Mouse (Mus musculus): ENCODE measurements at regions not wholly inside any gene's neighbourhood (a gene's known extent, or its start where the extent isn't known, plus 50 kb on each side); places are given as distances from the start of the nearest gene placed in this dataset.
A peak's percentile ranks its signal among the peaks of the same experiment; 100 is the strongest.

DNA sequence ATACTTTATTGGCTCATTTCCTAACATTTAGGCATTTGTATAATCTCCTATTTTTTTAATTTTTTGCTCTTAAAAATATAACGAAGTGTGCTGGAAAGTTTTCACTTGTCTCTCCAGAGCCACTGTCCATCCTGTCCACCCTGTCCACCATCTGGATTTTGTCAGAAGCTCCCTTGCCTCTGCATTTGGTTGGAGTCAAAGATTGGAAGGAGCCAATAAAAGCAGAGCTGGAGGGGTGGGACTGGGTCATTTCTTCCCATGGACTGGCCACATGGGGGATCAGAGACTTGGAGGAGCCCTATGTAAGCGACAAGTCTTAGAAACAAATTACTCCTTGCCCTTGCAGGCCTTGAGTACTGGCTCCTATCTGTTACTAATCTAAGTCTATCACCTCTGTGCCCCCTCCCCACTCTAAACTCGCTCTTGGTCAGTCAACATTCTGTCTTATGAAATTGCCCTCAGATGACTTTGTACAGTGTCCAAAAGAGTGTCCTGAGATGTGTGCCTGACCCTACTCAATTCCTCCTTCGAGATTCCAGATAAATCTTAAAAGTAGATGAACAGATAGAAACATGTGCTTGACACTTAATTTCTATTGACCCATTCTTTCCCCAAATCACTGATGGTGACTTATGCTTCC lies 303.3 kb downstream of the Nuak1 start:
- Histone ChIP-seq H3K4me1 (no peaks in the 10 kb centered on the region), H3K4me2 (replicated peaks) (no peak overlapping the region), H3K4me3 (no peak overlapping the region), H3K27ac (no peak overlapping the region), H3K36me3 (no peaks in the 10 kb centered on the region), H3K9ac (no peak overlapping the region), H3K9me3 (replicated peaks) (no peaks in the 10 kb centered on the region), H3K27me3 (no peaks in the 10 kb centered on the region)
- WGBS: 84% methylated on average over 4 of the region's 4 CpGs
- ATAC-seq (ENCODE audit: low FRiP score): no peak

DNA sequence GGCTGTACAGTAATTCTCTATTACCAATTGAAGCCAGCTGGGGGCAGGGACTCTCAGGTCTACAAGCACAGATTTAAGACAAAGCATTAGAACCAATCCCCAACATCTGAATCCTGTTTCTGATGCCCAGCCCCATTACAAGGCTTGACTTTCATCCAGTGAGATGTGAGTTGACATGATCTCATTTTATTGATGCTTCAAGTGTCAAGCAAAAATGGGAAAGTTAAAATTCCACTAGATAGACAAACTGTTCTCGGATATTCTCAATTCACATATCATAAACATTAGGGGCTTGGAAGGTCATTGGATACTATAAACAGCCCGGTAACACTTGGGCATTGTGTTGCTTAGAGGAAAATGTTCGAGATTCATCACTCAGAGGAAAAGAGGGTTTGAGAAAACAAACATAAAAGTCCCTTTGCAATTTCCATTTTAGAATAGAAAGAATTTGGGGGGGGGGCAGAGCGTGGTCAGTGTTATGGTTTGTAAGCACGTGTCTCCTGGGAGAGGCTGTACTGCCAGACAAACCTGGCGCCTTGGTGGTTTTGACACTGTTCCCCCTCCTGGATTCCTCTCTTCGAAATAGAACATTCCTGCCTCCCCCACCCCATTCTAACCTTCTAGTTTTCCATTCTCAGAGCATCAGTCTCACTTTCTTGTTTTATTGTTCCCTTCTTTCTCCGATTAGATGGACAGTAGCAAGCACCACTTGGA lies 297.5 kb downstream of the Nuak1 start:
- no peak overlapping the region for H3K27ac ChIP-seq
- no peaks in the 10 kb centered on the region for H3K9me3 ChIP-seq (replicated peaks)
- ATAC-seq (ENCODE audit: low FRiP score): no peak
- H3K36me3 ChIP-seq: no peaks in the 10 kb centered on the region
- H3K4me1 ChIP-seq: 0 out of 2 replicates have a peak, but pooled peaks cover 4% of the 10 kb centered on the region
- H3K27me3 ChIP-seq: no peaks in the 10 kb centered on the region
- 73% methylated on average over 8 of the region's 8 CpGs for WGBS
- no peak overlapping the region for H3K4me3 ChIP-seq
- H3K4me2 ChIP-seq (replicated peaks): no peak overlapping the region
- H3K9ac ChIP-seq: no peak overlapping the region

DNA sequence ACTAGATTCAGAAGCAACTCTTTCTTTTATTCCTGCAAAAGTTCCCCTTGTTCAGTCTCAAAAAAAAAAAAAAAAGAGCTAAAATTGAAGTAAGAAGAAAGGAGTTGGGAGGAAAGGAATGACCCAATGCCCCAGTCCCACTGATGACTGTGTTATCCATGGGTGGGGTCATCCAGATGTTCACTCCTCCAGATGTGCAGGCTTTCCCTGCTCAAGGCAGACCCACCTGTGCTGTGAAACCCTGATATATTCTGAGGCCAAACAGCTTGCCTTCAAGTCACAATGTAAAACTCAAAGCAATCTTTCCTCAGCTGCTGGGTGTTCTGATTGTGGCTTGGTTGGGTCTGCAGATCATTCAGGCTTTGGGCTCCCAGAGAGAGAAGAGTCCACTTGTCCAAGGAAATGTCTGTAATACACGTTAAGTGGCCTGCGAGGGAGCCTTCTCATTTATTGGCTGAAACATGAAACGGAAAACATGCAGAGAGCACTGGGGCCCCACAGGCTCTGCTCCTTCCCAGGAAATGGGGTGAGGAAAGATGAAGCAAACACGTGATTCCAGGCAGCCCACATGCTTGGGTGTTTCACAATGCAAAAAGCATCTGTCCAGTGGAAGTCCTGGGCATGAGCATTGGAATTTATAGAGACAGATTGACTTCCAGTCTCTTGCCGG lies 296.6 kb downstream of the Nuak1 start:
- ATAC-seq (ENCODE audit: low FRiP score): no peak
- no peaks in the 10 kb centered on the region for H3K36me3 ChIP-seq
- 0 out of 2 replicates have a peak, but pooled peaks cover 4% of the 10 kb centered on the region for H3K4me1 ChIP-seq
- H3K4me3 ChIP-seq: no peak overlapping the region
- no peak overlapping the region for H3K27ac ChIP-seq
- no peak overlapping the region for H3K4me2 ChIP-seq (replicated peaks)
- no peak overlapping the region for H3K9ac ChIP-seq
- no peaks in the 10 kb centered on the region for H3K27me3 ChIP-seq
- no peaks in the 10 kb centered on the region for H3K9me3 ChIP-seq (replicated peaks)
- WGBS: 59% methylated on average over 5 of the region's 5 CpGs

DNA sequence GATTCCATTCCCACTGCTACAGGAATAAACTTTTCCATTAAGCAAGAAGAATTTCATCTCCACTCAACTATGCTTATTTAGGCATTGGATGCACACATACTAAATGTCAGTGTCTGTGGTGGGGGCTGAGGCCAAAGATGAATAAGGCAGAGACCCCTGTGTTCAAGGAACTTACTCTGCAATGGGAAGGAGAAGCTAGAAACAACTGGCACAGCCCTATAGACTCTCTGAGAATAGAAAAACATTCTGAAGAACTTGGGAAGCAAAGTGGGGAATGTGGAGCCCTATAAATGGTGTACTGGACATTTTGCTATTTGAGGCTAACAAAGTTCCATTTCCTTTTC lies 296.1 kb downstream of the Nuak1 start:
- Histone ChIP-seq H3K27ac (no peak overlapping the region), H3K4me1 (0 out of 2 replicates have a peak, but pooled peaks cover 4% of the 10 kb centered on the region), H3K4me2 (replicated peaks) (no peak overlapping the region), H3K9ac (no peak overlapping the region), H3K27me3 (no peaks in the 10 kb centered on the region), H3K4me3 (no peak overlapping the region), H3K36me3 (no peaks in the 10 kb centered on the region), H3K9me3 (replicated peaks) (no peaks in the 10 kb centered on the region)
- ATAC-seq (ENCODE audit: low FRiP score): no peak

DNA sequence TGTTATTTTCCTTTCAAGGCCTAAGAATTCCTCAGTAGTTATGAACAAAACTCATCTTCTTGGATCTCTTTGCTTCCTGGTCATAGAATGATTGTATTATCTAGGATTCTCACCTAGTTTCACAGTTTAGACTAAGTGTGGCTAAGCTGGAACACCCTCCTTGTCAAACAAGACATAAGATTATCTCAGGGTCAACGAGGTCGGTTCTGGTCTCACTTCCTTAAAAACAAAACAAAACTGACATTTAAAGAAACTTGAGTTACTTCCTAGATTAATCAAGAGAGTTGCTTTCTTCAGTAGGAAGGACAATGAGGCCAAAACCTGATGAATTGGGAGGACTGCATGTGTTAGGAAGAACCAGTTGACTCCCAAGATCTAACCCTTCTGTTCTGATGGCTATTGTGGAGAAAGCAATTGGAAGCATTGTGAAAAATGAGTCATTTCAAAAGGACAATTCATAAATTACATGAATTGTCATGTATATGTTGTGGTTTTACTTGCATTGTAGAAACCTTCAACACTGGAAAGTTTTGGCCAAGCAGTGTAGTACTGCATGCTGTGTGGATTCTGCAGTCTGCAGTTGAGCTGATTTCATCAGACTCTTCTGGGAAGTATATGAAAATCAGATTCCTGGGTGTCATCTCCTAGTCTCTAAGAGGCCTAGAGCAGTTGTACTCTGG lies 293.0 kb downstream of the Nuak1 start:
- H3K9ac ChIP-seq: no peak overlapping the region
- no peaks in the 10 kb centered on the region for H3K27me3 ChIP-seq
- H3K4me3 ChIP-seq: no peak overlapping the region
- H3K4me1 ChIP-seq: 0 out of 2 replicates have a peak, but pooled peaks cover 4% of the 10 kb centered on the region
- H3K27ac ChIP-seq: no peak overlapping the region
- H3K36me3 ChIP-seq: no peaks in the 10 kb centered on the region
- 82% methylated on average over 2 of the region's 2 CpGs for WGBS
- H3K4me2 ChIP-seq (replicated peaks): no peak overlapping the region
- ATAC-seq (ENCODE audit: low FRiP score): no peak
- no peaks in the 10 kb centered on the region for H3K9me3 ChIP-seq (replicated peaks)

DNA sequence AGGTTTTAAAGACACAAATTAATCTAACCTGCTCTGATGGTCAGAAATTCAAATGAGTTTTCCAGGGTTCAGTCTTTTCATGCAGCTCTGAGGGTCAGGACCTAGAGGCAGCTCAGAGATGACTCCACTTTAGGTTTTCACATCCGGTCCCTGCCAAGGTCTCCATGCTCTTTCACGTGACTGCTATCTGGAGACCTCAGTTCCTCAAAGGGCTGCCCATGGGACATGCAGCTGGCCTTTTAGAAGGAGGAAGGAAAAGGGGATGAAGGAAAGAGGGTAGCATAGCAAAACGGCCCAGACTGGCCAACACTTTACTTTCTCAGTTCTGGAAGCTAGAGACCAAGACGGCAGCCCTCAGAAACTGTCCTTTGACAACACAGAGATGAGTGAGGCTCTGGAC lies 276.6 kb downstream of the Nuak1 start:
- Histone ChIP-seq H3K27me3 (no peaks in the 10 kb centered on the region), H3K4me2 (replicated peaks) (no peak overlapping the region), H3K4me1 (no peaks in the 10 kb centered on the region), H3K27ac (no peak overlapping the region), H3K9ac (no peak overlapping the region), H3K9me3 (replicated peaks) (no peaks in the 10 kb centered on the region), H3K36me3 (no peaks in the 10 kb centered on the region), H3K4me3 (no peak overlapping the region)
- WGBS: 81% methylated on average over 4 of the region's 4 CpGs
- no peak for ATAC-seq (ENCODE audit: low FRiP score)

DNA sequence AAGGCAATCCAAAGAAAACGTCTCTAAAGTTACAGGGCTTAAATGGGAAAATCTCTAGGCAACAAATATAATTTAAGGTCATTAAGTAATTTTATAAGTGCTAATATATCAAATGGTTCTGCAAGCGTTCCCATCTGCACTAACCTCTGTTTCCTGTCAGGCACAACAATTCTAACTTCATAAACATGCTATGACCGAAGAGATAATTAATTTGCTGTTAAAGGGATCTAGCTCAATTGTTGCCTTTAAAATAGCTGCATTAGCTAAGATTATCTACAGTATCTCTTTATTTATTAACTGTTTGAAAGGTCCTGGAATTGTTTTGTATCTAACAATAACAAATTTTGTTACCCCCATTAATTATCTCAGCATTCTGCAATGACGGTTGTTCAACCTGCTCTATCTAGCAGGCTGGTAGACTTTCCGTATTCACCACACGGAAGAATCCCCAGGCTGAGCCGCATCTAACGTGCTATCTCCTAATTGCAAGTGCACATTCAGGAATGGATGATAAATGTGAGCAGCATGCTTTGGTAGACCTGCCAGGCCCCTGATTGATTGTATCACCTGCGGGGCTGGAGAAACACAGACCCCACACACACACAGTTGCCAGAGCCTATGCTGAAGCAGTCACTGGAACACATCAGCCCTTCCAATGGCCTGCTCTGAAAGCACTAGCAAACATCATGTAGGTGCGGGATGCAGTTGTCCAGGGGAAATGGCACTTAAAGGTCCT lies 274.4 kb downstream of the Nuak1 start:
- Histone ChIP-seq H3K9ac (no peak overlapping the region), H3K27me3 (no peaks in the 10 kb centered on the region), H3K27ac (no peak overlapping the region), H3K9me3 (replicated peaks) (no peaks in the 10 kb centered on the region), H3K4me3 (no peak overlapping the region), H3K4me2 (replicated peaks) (no peak overlapping the region), H3K36me3 (no peaks in the 10 kb centered on the region), H3K4me1 (no peaks in the 10 kb centered on the region)
- ATAC-seq (ENCODE audit: low FRiP score): 0 out of 2 replicates have a peak, but pooled peaks have one; percentile 56
- WGBS: 70% methylated on average over 10 of the region's 10 CpGs

DNA sequence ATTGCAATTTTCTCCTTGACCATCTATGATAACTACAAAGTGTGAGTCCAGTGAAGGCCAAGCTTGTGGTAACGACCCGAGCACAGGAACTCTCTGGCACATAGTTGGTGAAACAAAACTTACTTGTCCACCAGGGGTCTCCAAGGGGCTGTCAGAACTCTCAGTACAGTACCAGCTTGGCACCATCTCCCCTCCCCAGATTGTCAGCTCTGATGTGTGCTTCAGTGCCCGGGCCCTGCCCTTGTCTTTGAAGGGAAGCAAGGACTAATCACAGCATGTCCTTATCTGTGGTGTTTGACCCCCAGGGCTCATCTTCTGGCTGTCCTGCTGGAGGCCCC lies 273.9 kb downstream of the Nuak1 start:
- no peaks in the 10 kb centered on the region for H3K27me3 ChIP-seq
- WGBS: 60% methylated on average over 3 of the region's 3 CpGs
- no peak overlapping the region for H3K27ac ChIP-seq
- ATAC-seq (ENCODE audit: low FRiP score): peak; percentile 50; the same call in 1 of the 2 replicates
- H3K36me3 ChIP-seq: no peaks in the 10 kb centered on the region
- no peak overlapping the region for H3K4me2 ChIP-seq (replicated peaks)
- H3K9ac ChIP-seq: no peak overlapping the region
- no peaks in the 10 kb centered on the region for H3K9me3 ChIP-seq (replicated peaks)
- H3K4me3 ChIP-seq: no peak overlapping the region
- no peaks in the 10 kb centered on the region for H3K4me1 ChIP-seq

DNA sequence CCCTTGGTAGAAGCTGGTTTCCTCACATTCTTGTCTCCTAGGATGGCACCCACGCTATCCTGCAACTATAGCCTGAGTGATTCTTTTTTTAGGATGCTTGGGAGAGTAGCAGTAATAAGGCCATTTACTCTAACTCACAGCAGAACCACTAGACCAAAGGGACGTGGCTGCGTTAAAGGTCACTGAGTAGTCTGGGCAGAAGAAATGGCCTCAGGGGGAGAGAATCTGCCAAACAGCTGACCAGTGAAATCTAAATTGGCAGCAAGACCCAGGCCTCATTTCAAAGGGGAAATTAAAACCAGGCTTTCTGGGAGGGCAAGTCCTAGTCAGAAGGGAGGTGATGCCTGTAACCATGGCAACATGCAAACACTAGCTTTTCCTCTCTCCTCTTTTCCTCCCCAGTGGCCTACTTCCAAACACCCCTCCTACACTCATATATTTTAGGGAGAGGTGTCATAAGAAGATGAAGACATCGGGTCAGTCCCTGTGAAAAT lies 267.5 kb downstream of the Nuak1 start:
- Histone ChIP-seq H3K9me3 (replicated peaks) (no peaks in the 10 kb centered on the region), H3K4me1 (peaks cover 9% of the 10 kb centered on the region; the same call in 1 of the 2 replicates), H3K27me3 (no peaks in the 10 kb centered on the region), H3K4me2 (replicated peaks) (no peak overlapping the region), H3K36me3 (no peaks in the 10 kb centered on the region), H3K27ac (no peak overlapping the region), H3K4me3 (no peak overlapping the region), H3K9ac (no peak overlapping the region)
- 55% methylated on average over 4 of the region's 4 CpGs for WGBS
- no peak for ATAC-seq (ENCODE audit: low FRiP score)

DNA sequence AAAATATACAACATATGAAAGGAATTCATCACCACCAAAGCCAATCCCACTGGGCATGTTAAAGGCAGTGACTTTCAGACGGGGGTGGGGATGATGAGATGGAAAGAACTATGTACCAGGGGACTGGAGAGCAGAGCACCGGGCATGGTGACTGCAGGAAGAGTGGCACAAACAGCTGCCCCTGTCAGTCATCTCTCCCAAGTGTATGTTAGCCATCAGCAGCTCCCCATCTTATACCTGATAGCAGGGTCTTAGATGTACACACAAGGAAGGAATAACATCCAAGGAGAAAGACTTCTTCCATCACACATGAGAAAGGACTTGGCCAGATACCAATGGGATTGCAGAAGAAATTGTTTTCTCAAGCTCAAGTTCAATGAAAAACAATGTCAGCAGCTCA lies 257.2 kb downstream of the Nuak1 start:
- Histone ChIP-seq H3K9ac (no peak overlapping the region), H3K4me1 (peaks cover 4% of the 10 kb centered on the region; the same call in 1 of the 2 replicates), H3K4me2 (replicated peaks) (no peak overlapping the region), H3K27ac (no peak overlapping the region), H3K27me3 (no peaks in the 10 kb centered on the region), H3K4me3 (no peak overlapping the region), H3K9me3 (replicated peaks) (no peaks in the 10 kb centered on the region), H3K36me3 (no peaks in the 10 kb centered on the region)
- WGBS: 77% methylated on average over 2 of the region's 2 CpGs
- no peak for ATAC-seq (ENCODE audit: low FRiP score)

DNA sequence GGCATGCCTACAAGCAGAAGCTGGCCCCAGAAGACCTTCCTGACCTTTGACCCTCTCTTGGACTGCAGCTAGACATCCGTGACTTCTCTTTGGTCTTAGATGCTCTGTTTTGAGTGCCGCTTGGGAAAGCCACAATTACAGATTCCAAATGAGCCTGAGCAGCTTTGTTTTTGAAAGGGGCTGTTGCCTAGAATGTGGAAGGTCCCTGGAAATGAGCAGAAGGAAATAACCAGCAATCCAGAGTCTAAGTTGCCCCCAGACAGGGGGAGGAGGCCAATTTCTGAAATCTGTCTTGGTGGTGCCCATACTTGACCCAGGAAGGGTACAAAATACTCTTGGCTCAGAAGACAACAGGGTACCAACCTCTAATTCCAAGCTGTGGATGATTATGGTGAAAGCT lies 253.9 kb downstream of the Nuak1 start:
- Histone ChIP-seq H3K4me2 (replicated peaks) (no peak overlapping the region), H3K4me1 (peaks cover 4% of the 10 kb centered on the region; the same call in 1 of the 2 replicates), H3K27ac (no peak overlapping the region), H3K9ac (no peak overlapping the region), H3K27me3 (no peaks in the 10 kb centered on the region), H3K9me3 (replicated peaks) (no peaks in the 10 kb centered on the region), H3K4me3 (no peak overlapping the region), H3K36me3 (no peaks in the 10 kb centered on the region)
- 40% methylated on average over 2 of the region's 2 CpGs for WGBS
- ATAC-seq (ENCODE audit: low FRiP score): no peak

DNA sequence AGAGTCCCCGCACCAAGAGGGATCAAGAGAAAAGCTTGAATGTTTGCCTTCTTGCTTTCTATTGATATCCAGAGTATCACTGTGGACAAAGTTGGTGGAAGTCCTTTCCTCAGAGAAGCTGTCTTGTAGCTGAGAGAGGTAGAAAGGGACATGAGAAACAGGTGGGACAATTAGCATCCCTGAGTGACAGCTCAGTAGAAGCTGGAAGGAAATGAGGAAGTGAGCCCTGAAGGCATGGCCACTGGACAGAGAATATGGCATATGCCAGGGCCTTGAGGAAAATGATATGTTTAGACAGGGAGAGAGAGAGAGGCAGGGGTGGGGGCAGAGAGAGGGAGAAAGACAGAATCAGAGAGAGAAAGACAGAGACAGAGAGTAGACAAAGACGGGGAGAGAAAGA lies 241.4 kb downstream of the Nuak1 start:
- Histone ChIP-seq H3K27ac (no peak overlapping the region), H3K4me3 (no peak overlapping the region), H3K36me3 (no peaks in the 10 kb centered on the region), H3K9ac (no peak overlapping the region), H3K4me2 (replicated peaks) (no peak overlapping the region), H3K4me1 (no peaks in the 10 kb centered on the region), H3K9me3 (replicated peaks) (no peaks in the 10 kb centered on the region), H3K27me3 (no peaks in the 10 kb centered on the region)
- no peak for ATAC-seq (ENCODE audit: low FRiP score)
- WGBS: 87% methylated on average over 2 of the region's 2 CpGs

All from hindbrain, embryonic 12.5 days (tissue).